Mouse (Mus musculus) naive thymus-derived CD4-positive, alpha-beta T cell, adult 5 months (primary cell): ENCODE data around the gene B230219D22Rik. TPM values are rescaled to one million over a fixed set of nuclear protein-coding genes. Genes with fewer than 3 reads are reported as not detected.

Experiments
- polyA plus RNA-seq: library from polyadenylated mRNA; unstranded; fragments of 100-300 nt; shearing (Covaris generic); gene quantifications from one replicate; pipeline ENCODE4 v1.2.1, GENCODE M21; 2017

B230219D22Rik gene
- 31.8 TPM for polyA plus RNA-seq

DNA sequence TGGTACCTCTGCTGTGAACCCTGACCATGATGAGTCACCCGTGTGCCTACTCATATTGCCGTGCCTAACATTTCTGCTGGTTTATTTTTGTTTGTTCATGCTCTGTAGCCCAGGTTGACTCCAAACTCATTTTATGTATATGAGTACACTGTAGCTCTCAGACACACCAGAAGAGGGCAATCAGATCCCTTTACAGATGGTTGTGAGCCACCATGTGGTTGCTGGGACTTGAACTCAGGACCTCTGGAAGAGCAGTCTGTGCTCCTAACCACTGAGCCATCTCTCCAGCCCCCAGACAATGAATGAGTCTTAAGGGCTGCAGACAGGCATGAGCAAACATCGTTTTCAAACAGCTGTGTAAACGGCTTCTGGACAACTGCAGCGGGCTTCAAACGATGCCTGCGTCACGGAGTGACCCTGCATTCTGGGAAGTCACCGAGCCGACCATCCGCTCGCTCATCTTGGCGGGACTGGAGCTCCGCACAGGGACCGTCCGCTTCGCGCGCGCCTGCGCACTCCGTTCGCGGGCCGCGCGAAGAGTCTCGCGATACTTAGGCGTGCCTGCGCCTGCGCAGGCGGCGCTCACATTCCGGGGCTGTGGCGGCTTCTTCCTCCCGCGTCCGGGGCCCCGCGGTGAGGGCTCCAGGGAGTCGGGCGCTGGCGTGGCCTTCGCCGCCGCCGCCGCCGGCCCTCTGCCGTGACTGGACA, at the start of gene B230219D22Rik:
Gene B230219D22Rik (plus strand): TSS at position 590 of the 708 bp plus-strand sequence.

GRCm38 (mm10) chr13:55714501-55715166, 21.7 kb downstream of the B230219D22Rik start, which contains the start of gene Txndc15:
Gene Txndc15 (plus strand): TSS chr13:55714650.

GRCm38 (mm10) chr13:55727120-55727838, 34.4 kb downstream of the B230219D22Rik start, which contains the start of gene Pcbd2:
Gene Pcbd2 (plus strand): TSS chr13:55727368.

Other genes starting within 250 kb of the B230219D22Rik start
- 480 TPM for gene Grk6, start 248.1 kb upstream of the B230219D22Rik start, polyA plus RNA-seq
- 3.8 TPM for gene Prr7, start 228.9 kb upstream of the B230219D22Rik start, polyA plus RNA-seq
- not detected for gene Dbn1, start 205.0 kb upstream of the B230219D22Rik start, polyA plus RNA-seq
- 6.5 TPM for gene Pdlim7, start 179.4 kb upstream of the B230219D22Rik start, polyA plus RNA-seq
- gene Dok3, start 163.8 kb upstream of the B230219D22Rik start, polyA plus RNA-seq = 0.35 TPM
- 57.7 TPM for gene Ddx41, start 156.5 kb upstream of the B230219D22Rik start, polyA plus RNA-seq
- 76.0 TPM for gene Fam193b, start 122.0 kb upstream of the B230219D22Rik start, polyA plus RNA-seq
- gene Tmed9, start 119.4 kb upstream of the B230219D22Rik start, polyA plus RNA-seq = 258 TPM
- 30.1 TPM for gene B4galt7, start 93.2 kb upstream of the B230219D22Rik start, polyA plus RNA-seq
- 20.4 TPM for gene Caml, start 70.1 kb upstream of the B230219D22Rik start, polyA plus RNA-seq
- 86.6 TPM for gene Ddx46, start 58.1 kb upstream of the B230219D22Rik start, polyA plus RNA-seq
- gene Txndc15, start 21.5 kb downstream of the B230219D22Rik start, polyA plus RNA-seq = 36.4 TPM
- 34.5 TPM for gene Pcbd2, start 34.2 kb downstream of the B230219D22Rik start, polyA plus RNA-seq
- gene Catsper3, start 91.4 kb downstream of the B230219D22Rik start, polyA plus RNA-seq = not detected
- not detected for gene Pitx1, start 143.1 kb downstream of the B230219D22Rik start, polyA plus RNA-seq